Mouse (Mus musculus) neural tube, embryonic 12.5 days (tissue): ENCODE results near the gene Mboat1. TPM values are rescaled to one million over a fixed set of nuclear protein-coding genes. Genes with fewer than 3 reads are reported as not detected.

Experiments used
- ATAC-seq: fragments of 200-750 bp; cut with Nextera tagmentation; 2 replicates; pipeline ENCODE4 v1.8.0; 2017; ENCODE audit warnings: low read depth, mild to moderate bottlenecking, moderate TSS enrichment, moderate library complexity; ENCODE audit not compliant: low FRiP score
- H3K27ac ChIP-seq: fragments of 300-500 bp; sonication (generic); 2 replicates; pipeline ENCODE4 v1.5.1; 2016
- H3K27me3 ChIP-seq: fragments of 300-500 bp; sonication (generic); replicated peaks from 2 replicates; pipeline ENCODE4 v1.6.1; 2016; ENCODE audit warnings: mild to moderate bottlenecking
- H3K36me3 ChIP-seq: fragments of 300-500 bp; sonication (generic); 2 replicates; pipeline ENCODE4 v1.6.1; 2016; ENCODE audit warnings: mild to moderate bottlenecking
- H3K4me1 ChIP-seq: fragments of 300-500 bp; sonication (generic); 2 replicates; pipeline ENCODE4 v1.6.1; 2016
- H3K4me2 ChIP-seq: fragments of 300-500 bp; sonication (generic); replicated peaks from 2 replicates; pipeline ENCODE4 v1.6.1; 2016; ENCODE audit warnings: mild to moderate bottlenecking
- H3K4me3 ChIP-seq: fragments of 300-500 bp; sonication (generic); 2 replicates; pipeline ENCODE4 v1.5.1; 2016
- H3K9ac ChIP-seq: fragments of 300-500 bp; sonication (generic); 2 replicates; pipeline ENCODE4 v1.6.1; 2016; ENCODE audit warnings: mild to moderate bottlenecking
- H3K9me3 ChIP-seq: fragments of 300-500 bp; sonication (generic); 2 replicates; pipeline ENCODE4 v1.6.1; 2016; ENCODE audit warnings: mild to moderate bottlenecking
- WGBS: fragments of 180-500 bp; shearing (Covaris S2); methylation state at CpG from one replicate; pipeline ENCODE4 v1.1.7; 2016; 5-methylcytosine and 5-hydroxymethylcytosine counted together
- polyA plus RNA-seq: library from polyadenylated mRNA; unstranded; fragments of >200 nt; fragmentation: Nextera tagmentation; extraction: Ambion mirVana; gene quantifications from 2 replicates; pipeline ENCODE4 v1.2.1, GENCODE M21; 2016

The Mboat1 gene
- polyA plus RNA-seq, 1 experiment from 2014 or later, result 3.4 TPM

- no peaks in the 10 kb centered on the region for H3K27me3 ChIP-seq
- WGBS, result 40% methylated on average over 3 of the region's 3 CpGs
- H3K4me1 ChIP-seq, result no peaks in the 10 kb centered on the region
- no peak overlapping the region for H3K4me2 ChIP-seq
- no peak for ATAC-seq
- H3K36me3 ChIP-seq, result no peaks in the 10 kb centered on the region
- no peak overlapping the region for H3K9ac ChIP-seq
- H3K27ac ChIP-seq, result no peak overlapping the region
- H3K4me3 ChIP-seq, result no peak overlapping the region
- H3K9me3 ChIP-seq, result no peaks in the 10 kb centered on the region
These were observed 85.0 kb downstream of the Mboat1 start for GRCm38 (mm10) chr13:30221316-30221715.

- Histone ChIP-seq H3K4me3 (no peak overlapping the region), H3K4me1 (no peaks in the 10 kb centered on the region), H3K36me3 (no peaks in the 10 kb centered on the region), H3K27ac (no peak overlapping the region), H3K27me3 (no peaks in the 10 kb centered on the region), H3K9ac (no peak overlapping the region), H3K9me3 (no peaks in the 10 kb centered on the region), H3K4me2 (no peak overlapping the region)
- no peak for ATAC-seq
- 94% methylated on average over 10 of the region's 10 CpGs for WGBS
These were observed 87.8 kb downstream of the Mboat1 start for GRCm38 (mm10) chr13:30224114-30224513.

- no peaks in the 10 kb centered on the region for H3K36me3 ChIP-seq
- WGBS, result 94% methylated on average over 6 of the region's 6 CpGs
- ATAC-seq, result no peak
- H3K9ac ChIP-seq, result no peak overlapping the region
- no peaks in the 10 kb centered on the region for H3K9me3 ChIP-seq
- H3K4me2 ChIP-seq, result no peak overlapping the region
- no peak overlapping the region for H3K4me3 ChIP-seq
- H3K4me1 ChIP-seq, result no peaks in the 10 kb centered on the region
- H3K27ac ChIP-seq, result no peak overlapping the region
- no peaks in the 10 kb centered on the region for H3K27me3 ChIP-seq
These were observed 88.4 kb downstream of the Mboat1 start for GRCm38 (mm10) chr13:30224659-30225058.

- H3K27me3 ChIP-seq, result no peaks in the 10 kb centered on the region
- no peak overlapping the region for H3K9ac ChIP-seq
- 91% methylated on average over 5 of the region's 5 CpGs for WGBS
- ATAC-seq, result no peak
- H3K4me3 ChIP-seq, result no peak overlapping the region
- no peaks in the 10 kb centered on the region for H3K36me3 ChIP-seq
- no peaks in the 10 kb centered on the region for H3K4me1 ChIP-seq
- no peaks in the 10 kb centered on the region for H3K9me3 ChIP-seq
- H3K4me2 ChIP-seq, result no peak overlapping the region
- H3K27ac ChIP-seq, result no peak overlapping the region
These were observed 92.5 kb downstream of the Mboat1 start for GRCm38 (mm10) chr13:30228762-30229161.

- 92% methylated on average over 9 of the region's 9 CpGs for WGBS
These were observed 93.4 kb downstream of the Mboat1 start for GRCm38 (mm10) chr13:30229625-30230139.

GRCm38 (mm10) chr13:30235056-30235750, 98.9 kb downstream of the Mboat1 start:
- 80% methylated on average over 11 of the region's 11 CpGs for WGBS
- Histone ChIP-seq H3K4me2 (no peak overlapping the region), H3K27me3 (no peaks in the 10 kb centered on the region), H3K36me3 (no peaks in the 10 kb centered on the region), H3K27ac (no peak overlapping the region), H3K9ac (no peak overlapping the region), H3K4me3 (no peak overlapping the region), H3K9me3 (no peaks in the 10 kb centered on the region), H3K4me1 (no peaks in the 10 kb centered on the region)
- ATAC-seq, result no peak

More at GRCm38 (mm10) chr13:30229625-30230139, 93.4 kb downstream of the Mboat1 start:
- no peak overlapping the region for H3K27ac ChIP-seq
- H3K36me3 ChIP-seq, result no peaks in the 10 kb centered on the region
- H3K9ac ChIP-seq, result no peak overlapping the region
- no peak overlapping the region for H3K4me2 ChIP-seq
- ATAC-seq, result no peak
- H3K27me3 ChIP-seq, result no peaks in the 10 kb centered on the region
- H3K9me3 ChIP-seq, result no peaks in the 10 kb centered on the region
- no peaks in the 10 kb centered on the region for H3K4me1 ChIP-seq
- H3K4me3 ChIP-seq, result no peak overlapping the region

GRCm38 (mm10) chr13:30239396-30239795, 103.1 kb downstream of the Mboat1 start:
- Histone ChIP-seq H3K4me2 (no peak overlapping the region), H3K36me3 (no peaks in the 10 kb centered on the region), H3K4me1 (no peaks in the 10 kb centered on the region), H3K9me3 (no peaks in the 10 kb centered on the region), H3K9ac (no peak overlapping the region), H3K27me3 (no peaks in the 10 kb centered on the region), H3K4me3 (no peak overlapping the region), H3K27ac (no peak overlapping the region)
- no peak for ATAC-seq
- 91% methylated on average over 6 of the region's 6 CpGs for WGBS

GRCm38 (mm10) chr13:30245573-30245972, 109.3 kb downstream of the Mboat1 start:
- H3K27ac ChIP-seq, result no peak overlapping the region
- no peaks in the 10 kb centered on the region for H3K36me3 ChIP-seq
- H3K4me3 ChIP-seq, result no peak overlapping the region
- no peak overlapping the region for H3K4me2 ChIP-seq
- ATAC-seq, result no peak
- no peak overlapping the region for H3K9ac ChIP-seq
- no peaks in the 10 kb centered on the region for H3K9me3 ChIP-seq
- H3K4me1 ChIP-seq, result no peaks in the 10 kb centered on the region
- 0 out of 2 replicates have a peak, but pooled peaks cover 3% of the 10 kb centered on the region for H3K27me3 ChIP-seq
- 91% methylated on average over 4 of the region's 4 CpGs for WGBS

GRCm38 (mm10) chr13:30250341-30250905, 114.1 kb downstream of the Mboat1 start:
- Histone ChIP-seq H3K9ac (no peak overlapping the region), H3K27ac (no peak overlapping the region), H3K27me3 (0 out of 2 replicates have a peak, but pooled peaks cover 3% of the 10 kb centered on the region), H3K4me2 (no peak overlapping the region), H3K4me1 (peaks cover 12% of the 10 kb centered on the region), H3K9me3 (no peaks in the 10 kb centered on the region), H3K4me3 (no peak overlapping the region), H3K36me3 (no peaks in the 10 kb centered on the region)
- 68% methylated on average over 5 of the region's 5 CpGs for WGBS
- no peak for ATAC-seq

GRCm38 (mm10) chr13:30251431-30251830, 115.1 kb downstream of the Mboat1 start:
- no peaks in the 10 kb centered on the region for H3K9me3 ChIP-seq
- H3K27ac ChIP-seq, result no peak overlapping the region
- H3K36me3 ChIP-seq, result no peaks in the 10 kb centered on the region
- 0 out of 2 replicates have a peak, but pooled peaks cover 3% of the 10 kb centered on the region for H3K27me3 ChIP-seq
- 69% methylated on average over 3 of the region's 3 CpGs for WGBS
- H3K4me1 ChIP-seq, result peaks cover 12% of the 10 kb centered on the region
- H3K9ac ChIP-seq, result no peak overlapping the region
- H3K4me2 ChIP-seq, result no peak overlapping the region
- ATAC-seq, result no peak
- H3K4me3 ChIP-seq, result no peak overlapping the region

GRCm38 (mm10) chr13:30252692-30253091, 116.4 kb downstream of the Mboat1 start:
- no peaks in the 10 kb centered on the region for H3K9me3 ChIP-seq
- no peak for ATAC-seq
- no peak overlapping the region for H3K4me3 ChIP-seq
- H3K4me1 ChIP-seq, result peaks cover 12% of the 10 kb centered on the region
- H3K9ac ChIP-seq, result no peak overlapping the region
- H3K27ac ChIP-seq, result no peak overlapping the region
- H3K36me3 ChIP-seq, result no peaks in the 10 kb centered on the region
- no peak overlapping the region for H3K4me2 ChIP-seq
- 78% methylated on average over 3 of the region's 3 CpGs for WGBS
- H3K27me3 ChIP-seq, result 0 out of 2 replicates have a peak, but pooled peaks cover 3% of the 10 kb centered on the region

- Histone ChIP-seq H3K27me3 (0 out of 2 replicates have a peak, but pooled peaks cover 3% of the 10 kb centered on the region), H3K9ac (no peak overlapping the region), H3K27ac (no peak overlapping the region), H3K4me3 (no peak overlapping the region), H3K9me3 (no peaks in the 10 kb centered on the region), H3K4me1 (peaks cover 12% of the 10 kb centered on the region), H3K36me3 (no peaks in the 10 kb centered on the region), H3K4me2 (no peak overlapping the region)
- 20% methylated on average over 5 of the region's 5 CpGs for WGBS
- ATAC-seq, result peak; percentile 42; the same call in 1 of the 2 replicates
These were observed 117.5 kb downstream of the Mboat1 start for GRCm38 (mm10) chr13:30253636-30254264.
